Mouse (Mus musculus): Measurements from ENCODE around the gene Kcnj12. TPM values are rescaled to one million over a fixed set of nuclear protein-coding genes. Genes with fewer than 3 reads are reported as not detected.

Gene Kcnj12
- not detected for polyA plus RNA-seq (2017; shearing (Covaris generic))

DNA sequence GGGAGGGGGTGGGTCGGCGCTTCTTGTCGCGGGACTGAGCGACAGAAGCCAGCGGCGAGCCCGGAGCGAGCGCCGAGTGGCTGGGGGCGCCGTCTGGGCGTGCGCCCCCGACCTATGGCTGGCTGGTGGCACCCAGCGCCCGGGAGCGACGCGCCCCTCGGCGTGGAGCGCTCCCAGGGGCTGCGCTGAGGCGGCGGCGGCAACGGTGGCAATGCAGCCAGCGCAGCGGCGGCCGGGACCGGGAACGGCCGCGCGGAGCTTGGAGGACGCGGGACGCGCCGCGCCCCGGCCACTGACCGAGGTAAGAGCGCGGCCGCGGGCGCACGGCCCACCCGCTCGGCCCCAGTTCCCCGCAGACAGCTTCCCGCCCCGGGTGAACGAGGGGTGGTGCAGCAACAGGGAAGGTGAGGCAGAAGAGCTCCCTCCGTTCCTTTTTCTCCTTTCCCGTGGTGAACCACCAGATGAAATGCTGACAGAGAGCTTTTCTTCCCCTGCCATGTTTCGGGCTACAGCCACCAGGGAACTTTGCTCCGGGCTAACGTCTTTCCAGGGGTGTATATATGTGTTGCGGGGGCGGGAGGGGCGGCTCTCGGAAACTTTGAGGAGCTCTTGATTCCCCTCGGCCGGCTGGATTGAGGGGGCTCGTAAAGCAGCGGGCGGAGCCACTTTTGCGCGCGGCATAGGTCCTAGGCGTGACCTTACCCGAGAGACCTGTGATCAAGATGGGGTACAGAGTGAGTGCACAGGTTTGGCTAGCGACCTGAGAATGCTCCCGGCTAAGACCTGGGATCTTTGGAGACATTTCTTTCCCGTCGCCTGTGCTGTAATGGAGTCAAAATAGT is at the start of gene Kcnj12:
TSS of gene Kcnj12 (plus strand) at position 15 of the 842 bp plus-strand sequence.
- no peak for ATAC-seq

DNA sequence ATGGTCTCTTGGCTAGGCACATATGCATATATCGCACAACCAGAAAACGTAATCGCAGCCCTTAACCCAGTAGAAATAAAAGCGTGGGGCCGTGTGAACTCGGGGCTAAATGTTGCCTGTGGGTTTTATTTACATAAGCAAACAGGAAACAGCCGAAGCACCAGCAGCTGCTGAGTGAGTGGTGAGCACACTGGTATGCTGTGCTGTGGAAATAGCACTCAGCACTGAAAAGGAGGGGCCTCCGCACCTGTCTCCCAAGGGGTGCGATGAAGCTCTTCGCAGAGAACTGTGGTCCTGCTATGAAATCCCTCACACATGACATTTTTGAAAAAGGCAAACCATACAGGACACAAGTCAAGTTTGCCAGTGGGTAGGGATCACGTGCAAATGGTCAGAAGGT is 47.3 kb upstream of the Kcnj12 start:
- ATAC-seq = no peak

DNA sequence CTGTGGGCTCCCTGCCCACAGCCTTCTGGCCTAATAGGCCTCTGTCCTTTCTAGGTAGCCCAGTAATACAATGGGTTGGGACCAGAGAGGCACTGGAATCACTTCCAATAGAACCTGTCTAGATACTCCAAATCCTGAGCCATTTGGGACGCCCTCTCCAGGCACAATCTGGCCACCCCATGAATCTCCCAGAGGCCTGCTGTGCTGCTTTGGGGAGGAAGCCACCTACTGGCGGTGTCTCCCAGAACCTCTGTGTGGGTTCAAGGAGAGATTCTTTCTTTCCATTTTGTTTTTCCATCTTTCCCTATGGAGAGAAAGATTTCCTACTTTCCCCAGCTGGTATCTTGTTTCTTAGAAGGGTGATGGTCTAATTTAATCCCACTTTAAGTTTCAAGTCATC is 46.1 kb upstream of the Kcnj12 start:
- no peak for ATAC-seq

DNA sequence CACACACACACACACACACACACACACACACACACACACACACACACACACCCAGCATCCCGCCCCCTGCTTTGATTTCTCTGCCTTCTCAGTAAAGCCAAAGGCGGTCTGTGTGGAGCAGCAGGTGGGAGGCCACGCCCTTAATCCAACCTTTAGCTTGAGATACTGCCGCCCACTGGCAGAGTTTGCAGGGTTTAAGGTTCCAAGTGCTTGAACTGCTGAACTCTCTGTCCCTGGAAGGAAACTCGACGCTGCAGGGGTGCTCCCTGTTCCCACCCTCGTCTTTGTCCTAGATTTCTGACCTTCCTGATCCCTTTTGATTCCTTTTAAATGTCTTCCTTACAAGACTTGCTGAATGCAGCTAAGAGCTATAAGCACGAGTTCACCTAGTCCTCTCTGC is 45.6 kb upstream of the Kcnj12 start:
- ATAC-seq = no peak

DNA sequence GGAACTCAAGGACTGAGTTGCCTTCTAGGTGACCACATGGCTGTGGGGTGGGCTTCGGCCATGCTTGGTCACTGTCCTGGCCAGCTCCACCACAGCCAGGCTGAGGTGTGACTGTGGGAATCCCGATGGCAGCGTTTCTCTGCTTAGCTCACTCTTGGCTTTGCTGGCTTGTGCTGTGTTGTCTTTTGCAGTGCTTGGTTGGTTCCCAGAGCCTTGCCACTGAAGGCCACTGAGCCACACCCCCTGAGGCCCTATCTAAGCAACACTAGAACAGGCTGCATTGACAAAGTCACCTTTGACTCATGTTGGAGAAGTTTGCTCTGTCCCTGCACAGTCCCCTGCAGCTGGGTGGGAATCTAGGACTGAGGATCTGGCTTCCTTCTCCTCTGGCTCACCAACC is 45.2 kb upstream of the Kcnj12 start:
- ATAC-seq = no peak

DNA sequence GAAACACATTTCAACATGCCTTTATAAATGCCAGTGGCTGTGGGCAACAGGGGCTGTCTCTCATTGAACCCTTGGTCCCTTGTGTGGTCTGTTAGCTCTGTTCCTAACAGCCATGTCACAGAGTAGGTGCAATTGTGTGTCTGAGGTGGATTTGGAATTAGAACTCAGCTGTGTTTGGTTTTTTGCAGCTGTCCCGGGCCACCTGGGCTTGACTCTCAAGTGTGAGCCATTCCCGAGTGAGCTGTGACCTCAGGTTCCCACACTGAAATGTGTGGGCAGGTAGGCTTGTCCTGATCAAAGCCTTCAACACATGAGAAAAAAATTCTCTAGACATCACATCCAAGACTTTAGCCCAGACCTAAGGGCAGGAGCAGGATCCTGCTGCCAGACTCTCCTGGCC is 43.7 kb upstream of the Kcnj12 start:
- no peak for ATAC-seq

DNA sequence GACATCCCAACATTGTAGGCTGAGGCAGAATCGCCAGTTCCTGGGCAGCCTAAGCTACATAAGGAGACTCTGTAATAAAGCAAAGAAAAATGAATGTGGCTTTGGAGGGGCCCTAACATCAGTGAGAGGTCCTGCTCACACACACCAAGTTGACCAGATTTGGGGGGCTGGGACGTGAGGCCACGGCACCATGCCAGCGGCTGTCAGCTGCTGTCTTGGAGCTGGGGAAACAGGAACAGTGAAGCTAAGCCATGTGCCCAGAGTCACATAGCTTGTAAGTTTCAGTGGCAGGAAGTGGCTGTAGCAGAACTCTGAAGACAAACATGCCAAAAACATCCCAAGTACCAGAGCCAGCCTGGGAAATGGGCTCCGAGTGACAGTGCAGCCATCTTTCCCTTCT is 42.6 kb upstream of the Kcnj12 start:
- no peak for ATAC-seq

DNA sequence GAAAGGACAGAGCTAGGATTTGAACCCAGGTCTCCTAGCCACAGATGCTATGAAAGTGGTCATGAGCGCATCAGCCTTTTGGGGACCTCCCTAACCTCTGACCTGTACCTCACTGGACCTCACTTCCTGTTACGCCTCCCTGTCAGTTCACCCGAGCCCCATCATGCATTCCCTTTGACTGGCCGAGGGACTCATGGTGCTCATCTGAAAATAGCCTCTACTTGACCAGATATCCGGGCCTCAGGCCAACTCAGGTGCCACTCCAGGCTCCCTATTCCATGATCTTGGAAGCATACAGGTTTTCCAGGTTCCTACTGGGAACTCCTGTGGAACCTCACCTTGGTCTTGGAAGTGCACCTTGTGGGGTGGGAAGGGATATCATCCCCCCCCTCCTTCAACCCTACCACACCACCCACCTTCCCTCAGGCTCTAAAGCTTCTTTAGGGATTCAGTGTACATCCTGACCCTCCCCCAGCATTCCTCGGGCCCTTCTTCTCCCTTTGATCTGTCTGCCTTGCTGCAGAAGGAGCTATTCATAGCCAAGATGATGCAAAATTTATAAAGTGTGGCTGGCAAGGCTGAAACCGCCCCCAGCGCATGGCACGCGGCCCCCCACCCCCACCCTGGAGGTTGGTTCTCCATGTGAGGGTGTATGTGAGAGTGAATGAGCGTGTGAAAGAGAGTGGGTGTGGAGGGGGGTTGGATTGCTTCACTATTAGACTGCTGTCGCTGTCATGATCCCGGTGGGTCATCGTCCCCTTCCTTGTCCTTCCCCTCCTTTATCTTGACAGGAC is 40.5 kb upstream of the Kcnj12 start:
- ATAC-seq = no peak

DNA sequence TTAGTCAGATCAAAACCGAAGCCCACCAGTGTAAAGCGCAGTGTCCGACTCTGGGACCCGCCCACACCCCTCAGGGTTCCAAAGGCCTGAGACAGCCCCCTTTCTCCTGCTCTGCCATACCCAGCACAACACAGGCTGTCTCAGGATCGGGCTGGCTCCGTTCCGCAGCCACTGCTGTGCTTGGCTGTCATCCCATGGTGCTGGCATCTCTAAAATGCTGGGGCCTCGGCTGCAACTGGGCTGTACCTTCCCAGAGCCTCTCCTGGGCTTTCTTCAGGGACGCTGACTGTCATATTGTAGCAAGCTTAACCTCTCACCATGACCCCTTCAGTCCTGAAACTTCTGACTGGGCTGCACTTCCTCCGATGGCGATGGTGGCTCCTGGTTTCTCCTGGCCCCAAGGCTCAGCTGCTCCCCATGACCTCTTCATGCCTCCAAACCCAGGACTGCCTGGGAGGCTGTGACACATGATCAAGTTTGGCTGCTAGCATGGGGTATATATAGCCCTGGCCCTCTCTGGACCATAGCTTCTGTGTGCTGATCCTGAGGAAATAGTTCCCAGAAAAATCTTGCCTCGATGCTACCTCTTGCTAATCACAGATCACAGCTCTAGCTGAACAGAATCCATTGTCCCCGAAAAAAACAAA is 37.3 kb upstream of the Kcnj12 start:
- no peak for ATAC-seq

DNA sequence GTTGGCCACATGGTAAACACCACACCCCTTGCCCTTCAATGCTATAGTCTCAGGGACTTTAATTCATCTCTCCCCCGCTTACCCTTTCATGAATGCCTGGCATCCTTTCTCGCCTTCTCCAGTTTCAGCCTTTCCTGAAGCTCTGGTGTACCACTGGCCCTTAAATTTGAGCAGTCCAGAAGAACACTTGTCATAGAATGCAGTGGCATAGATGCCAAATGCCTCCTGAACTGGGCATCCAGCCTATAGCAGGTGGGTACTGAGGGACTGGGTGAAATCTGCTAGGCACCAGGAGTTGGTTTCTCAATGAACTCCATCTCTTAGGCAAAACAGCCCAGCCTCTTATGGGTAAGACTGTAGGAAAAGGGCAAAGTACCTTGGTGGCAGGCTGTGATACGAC is 31.9 kb upstream of the Kcnj12 start:
- ATAC-seq = no peak

DNA sequence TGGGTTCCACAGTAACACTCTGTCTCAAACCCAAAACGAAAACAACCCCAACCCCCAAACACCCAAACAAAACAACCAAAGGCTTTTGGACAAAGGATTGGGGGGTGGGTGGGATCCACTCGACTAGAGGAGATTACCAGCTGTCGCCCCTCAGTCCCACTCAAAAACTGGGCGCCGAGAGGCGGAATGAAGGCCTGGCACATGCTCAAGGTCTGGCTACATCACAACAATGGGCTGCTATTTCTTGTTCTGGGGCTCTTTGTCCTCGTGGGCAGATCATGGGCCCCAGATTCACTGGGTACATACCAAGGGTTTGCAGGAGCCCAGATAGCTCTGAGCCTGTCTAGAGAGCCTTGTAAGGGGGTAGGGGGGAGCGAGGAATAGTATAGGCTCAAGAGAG is 19.6 kb upstream of the Kcnj12 start:
- ATAC-seq = no peak

DNA sequence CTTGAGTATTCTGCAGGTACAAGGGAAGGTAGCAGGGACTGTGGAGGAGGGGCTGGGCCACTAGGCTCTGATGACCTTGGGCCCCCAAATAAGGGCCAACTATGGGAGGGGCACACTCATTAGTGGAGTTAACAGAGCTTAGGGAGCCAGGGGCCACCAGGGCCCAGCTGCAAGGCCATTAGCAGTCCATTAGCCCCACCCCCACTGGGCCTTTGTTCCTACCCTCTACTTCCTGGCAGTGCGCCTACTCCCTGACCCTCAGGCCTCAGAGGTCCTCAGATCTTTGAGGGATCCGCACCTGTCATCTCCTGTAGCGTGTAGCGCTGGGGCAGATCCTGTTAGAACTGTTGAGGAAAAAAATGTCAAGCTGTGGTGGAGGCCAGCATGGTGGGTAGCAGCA is 18.3 kb upstream of the Kcnj12 start:
- no peak for ATAC-seq

DNA sequence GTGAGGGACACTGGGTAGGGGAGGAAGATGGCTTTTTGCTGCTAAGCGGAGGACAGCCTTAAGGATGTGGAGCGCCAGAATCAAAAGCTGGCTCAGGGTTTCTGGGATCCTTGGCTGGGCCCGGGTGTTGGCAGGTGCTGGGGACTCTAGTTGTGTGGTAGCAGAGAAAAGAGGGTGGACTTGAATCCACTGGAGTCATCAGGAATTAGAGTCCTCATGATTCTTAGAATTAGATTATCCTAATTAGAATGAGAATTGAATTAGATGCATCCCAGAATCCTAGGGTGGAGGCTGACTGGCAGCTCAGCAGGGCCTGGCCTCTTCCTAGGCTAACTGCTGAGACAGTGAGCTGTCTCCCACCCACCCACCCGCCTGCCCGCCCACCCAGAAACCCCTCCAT is 17.6 kb upstream of the Kcnj12 start:
- no peak for ATAC-seq

DNA sequence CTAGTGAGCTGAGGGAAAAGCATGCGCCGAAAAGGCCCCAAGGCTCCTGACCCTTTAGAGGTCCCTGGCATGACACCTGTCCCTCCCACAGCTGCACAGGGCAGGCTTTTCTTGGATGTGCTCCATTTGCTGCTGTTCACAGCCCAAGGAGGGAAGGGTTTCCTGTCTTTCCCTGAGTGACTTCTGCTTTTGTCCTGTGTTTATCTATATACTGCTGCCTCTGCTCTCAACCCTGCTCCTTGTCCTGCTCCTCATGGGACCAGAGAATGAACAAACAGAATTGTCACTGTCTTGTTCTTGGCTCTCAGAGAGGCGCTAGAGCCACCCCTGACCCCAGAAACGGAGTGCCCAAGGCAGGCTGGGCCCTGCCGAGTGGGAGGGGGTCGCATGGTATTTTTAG is 17.0 kb upstream of the Kcnj12 start:
- no peak for ATAC-seq

DNA sequence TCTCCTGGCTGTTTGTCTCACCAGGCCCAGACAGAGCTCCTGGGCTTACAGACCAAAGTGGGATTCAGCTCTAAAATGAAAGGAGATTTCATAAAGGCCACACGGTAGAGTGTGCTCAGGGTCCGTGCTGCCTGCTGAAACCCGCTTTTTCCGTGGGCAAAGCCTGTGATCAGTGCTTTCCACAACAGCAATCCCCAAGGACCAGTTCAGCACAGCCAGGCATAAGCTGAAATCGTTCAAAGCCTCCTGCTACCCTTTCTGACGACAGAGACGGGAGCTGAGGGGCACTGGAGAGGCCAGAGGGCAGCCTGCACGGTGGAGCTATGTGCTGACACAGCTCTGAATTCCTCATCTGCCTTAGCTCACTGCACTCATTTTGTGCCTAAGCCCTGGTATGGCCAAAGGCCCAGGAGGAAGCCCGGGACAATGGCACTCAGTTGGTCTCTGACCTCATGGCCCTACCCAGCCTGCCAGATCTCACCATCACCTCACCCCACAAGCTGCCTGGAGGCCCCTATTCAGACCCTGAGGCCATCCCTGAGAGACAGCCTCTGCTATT is 10.5 kb upstream of the Kcnj12 start:
- ATAC-seq = no peak

DNA sequence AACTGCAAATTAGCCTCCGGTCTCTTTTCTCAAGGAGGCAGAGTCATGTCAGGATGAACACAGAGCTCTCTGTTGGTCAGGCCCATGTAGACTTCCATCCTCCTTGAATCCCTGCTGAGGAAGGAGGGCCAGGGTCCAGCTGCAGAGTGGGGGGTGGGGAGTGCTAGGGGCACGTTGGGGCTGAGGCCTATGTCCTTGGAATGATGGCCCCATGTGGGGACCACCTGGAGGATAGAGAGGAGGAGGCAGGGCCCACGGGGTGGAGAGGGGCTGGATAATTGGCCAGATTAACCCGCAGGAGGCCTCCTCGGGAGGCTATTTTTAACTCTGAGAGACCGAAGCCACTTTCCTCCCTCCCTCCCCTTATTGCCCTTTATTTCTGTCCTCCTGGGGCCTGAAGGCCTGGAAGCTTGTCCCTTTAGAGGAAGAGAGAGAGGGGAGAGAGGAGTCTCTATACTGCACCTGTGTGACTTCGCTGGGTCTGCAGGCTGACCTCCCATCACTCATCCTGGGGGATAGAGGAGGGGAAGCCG is 5.4 kb upstream of the Kcnj12 start:
- ATAC-seq = no peak

DNA sequence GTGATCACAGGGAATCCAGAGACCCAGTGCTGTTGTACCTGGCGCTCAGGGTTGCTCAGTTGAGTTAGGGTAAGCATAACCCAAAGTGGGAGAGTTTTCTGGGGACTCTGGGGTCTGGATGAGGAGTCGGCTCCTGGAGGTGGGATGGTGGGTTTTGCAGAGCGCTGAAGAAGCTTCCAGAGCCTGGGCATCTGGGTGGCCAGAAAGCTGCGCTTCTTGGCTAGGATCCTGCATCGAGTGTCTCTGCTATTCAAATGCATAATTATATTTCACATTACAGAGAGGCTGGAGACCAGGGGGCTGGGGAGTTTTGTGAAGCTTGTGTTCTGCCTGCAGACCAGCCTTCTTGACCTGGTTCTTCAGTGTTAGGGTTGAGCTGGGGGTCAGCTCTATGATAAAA is 1.2 kb upstream of the Kcnj12 start:
- ATAC-seq = no peak

DNA sequence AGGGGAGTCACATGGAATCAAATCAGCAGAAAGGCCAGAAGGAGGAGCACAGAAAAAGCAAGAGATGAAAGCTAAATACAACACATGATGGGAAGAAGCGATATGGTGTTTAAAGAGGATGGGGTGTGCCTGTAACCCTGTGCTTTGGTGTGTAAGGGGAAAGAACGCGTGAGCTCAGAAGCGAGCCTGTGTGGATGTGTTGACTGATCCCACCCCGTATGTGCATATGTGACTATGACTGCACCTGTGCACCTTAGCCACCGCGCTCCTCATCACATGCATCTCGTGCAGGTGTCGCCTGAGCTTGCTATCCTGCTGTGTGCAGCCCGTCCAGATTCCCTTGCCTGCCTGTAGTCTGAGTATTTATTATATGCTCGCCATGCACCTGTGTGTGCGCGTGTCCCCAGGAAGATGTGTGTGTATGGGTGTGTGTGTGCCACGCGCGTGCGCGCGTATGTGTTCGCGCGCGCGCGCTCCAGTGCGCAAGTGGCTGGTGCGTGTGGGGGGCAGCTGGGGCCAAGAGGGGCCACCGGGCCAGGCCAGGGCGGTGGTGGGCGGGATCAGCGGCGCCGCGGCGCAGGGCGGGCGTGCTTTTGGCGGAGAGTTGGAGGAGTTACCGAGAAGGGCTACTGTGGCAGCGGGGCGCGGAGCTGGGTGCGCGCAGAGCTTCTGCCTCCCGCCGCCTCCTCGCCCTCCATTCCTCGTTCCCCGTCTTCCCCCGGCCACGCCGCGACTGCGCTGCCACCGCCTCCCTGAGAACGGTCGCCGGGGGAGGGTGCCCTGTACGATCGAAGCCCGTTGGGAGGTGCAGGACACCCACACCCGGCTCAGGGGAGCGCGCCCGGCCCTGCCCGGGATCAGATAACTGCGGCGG is 451 bp upstream of the Kcnj12 start:
- no peak for ATAC-seq

DNA sequence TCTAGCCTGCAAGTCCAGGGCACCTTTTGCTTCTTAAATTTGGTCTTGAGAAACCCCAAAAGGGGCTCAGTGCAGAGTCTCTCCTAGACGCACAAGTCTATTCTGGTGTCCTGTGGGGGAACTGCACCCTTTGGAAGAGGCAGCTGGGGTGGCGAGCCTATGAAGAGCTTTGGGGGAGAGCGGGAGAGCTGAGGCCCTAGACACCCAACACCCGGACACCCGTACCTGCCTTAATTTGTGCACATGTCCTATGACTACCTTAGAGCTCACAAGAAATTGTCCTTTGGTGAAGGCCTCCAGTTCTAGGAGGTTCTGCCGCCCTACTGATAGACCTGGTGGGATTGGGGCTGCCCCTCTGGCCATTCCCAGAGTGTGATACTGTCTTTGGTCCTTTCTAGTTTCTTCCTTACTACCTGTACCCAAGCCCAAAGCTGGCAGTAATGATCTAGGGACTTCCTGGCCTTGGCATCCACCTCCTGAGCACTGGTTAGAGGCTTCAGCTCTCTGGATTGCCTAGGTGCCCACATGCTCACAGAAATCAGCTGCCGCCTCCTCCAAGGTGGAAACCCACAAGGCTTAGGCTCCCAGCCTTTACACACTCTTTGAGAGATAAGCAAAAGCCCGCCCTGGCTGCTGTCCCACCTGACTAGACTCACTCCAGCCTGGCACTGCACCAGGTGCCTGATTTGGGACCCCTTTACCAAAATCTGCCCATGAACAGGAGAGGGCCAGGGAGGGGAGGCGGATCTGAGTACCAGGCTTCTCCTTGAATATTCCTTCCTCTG is 1.2 kb downstream of the Kcnj12 start:
- no peak for ATAC-seq

DNA sequence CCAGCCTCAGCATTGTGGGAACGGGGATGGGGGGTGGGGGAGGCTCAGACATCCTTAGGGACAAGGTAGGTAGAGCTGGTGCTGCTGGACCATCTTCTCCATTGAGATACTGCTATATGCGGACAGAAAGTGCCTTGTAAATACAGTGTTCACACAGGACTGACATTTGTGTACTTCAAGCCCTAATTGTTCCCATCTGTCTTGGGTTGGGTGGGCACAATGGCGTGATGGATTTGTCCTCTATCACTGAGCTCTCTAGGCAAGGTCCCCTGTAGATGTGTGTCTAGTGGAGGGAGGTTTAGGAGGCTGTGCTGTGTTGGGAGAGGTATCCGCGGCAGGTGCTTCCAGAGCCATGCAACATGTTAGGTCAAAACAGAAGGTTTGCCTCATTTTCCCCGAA is 2.0 kb downstream of the Kcnj12 start:
- ATAC-seq = no peak

DNA sequence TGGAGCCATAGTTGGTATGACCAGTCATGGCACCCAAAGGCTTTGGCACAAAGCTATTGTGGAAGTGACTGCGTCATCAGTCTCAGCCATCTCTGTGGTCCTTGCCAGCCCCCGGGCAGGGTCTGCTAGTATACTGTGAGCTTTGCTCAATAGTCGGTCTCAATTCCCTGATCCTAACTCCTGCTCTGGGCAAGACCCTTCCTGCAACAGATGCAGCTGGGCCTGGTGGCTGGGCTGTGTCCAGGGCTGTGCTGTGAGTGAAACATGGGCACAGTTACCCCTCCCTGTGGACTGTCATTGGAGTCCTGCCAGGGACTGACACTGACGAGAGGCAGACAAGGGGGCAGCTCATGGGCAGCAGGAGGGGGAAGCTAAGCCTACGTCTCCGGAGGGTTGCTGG is 2.6 kb downstream of the Kcnj12 start:
- ATAC-seq = no peak

Data from CD4-positive, CD25-positive, alpha-beta regulatory T cell, adult 4 months (primary cell).